Mouse (Mus musculus): ENCODE data around the gene Nudt22. TPM values are rescaled to one million over a fixed set of nuclear protein-coding genes. Genes with fewer than 3 reads are reported as not detected.
A peak's percentile ranks its signal among the peaks of the same experiment; 100 is the strongest.
"Not testable (repeated sequence)": the region's sequence is repeated elsewhere in the genome, so short reads cannot be mapped to it uniquely, and the experiment has no call there.

The Nudt22 gene
- total RNA-seq, 2 experiments from 2014 or later: 12.8 to 15.9 TPM

- H3K4me3 ChIP-seq: peak within 1 kb of the TSS; percentile 89
- H3K27ac ChIP-seq: peak within 1 kb of the TSS; percentile 86
- no peak; the same call in 1 of the 2 replicates for TF ChIP-seq CTCF (IDR thresholded peaks at IDR 0.05)
- peak; percentile 97 for DNase-seq
- intact Hi-C loops (cut with DNase I): no loop called here
These were observed 3.7 kb downstream of the Nudt22 start, which contains the start of gene Dnajc4 for GRCm38 (mm10) chr19:6992011-6992858. Gene Dnajc4 (minus strand): TSS chr19:6992572.

- DNase-seq; H3K27ac ChIP-seq; intact Hi-C loops (cut with DNase I): not testable (repeated sequence)
- H3K4me3 ChIP-seq: peak overlapping the region; percentile 89; the same call in 1 of the 2 replicates
These were observed 4.8 kb downstream of the Nudt22 start for GRCm38 (mm10) chr19:6991166-6991565.

DNA sequence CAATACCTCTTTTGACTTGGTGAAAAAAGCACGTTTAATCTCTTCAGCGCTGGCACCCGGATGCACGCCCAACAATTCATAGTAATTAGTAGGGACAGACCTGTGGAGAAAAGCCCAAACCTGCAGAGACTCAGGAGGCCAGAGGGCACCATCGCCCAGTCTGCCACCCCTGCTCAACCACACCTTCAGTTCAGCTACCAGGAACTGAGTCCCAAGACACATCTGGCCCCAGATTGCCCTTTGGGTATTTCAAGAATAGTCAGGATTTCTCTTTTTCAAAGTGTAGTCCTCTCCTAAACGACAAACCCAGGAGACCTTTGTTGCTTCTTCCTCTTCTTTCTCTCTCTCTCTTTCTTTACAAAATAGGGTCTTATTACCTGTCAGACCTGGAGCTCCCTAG, 5.2 kb downstream of the Nudt22 start:
- no peak for DNase-seq
- intact Hi-C loops (cut with DNase I): no loop called here
- Histone ChIP-seq H3K27ac (no peak overlapping the region), H3K4me3 (no peak overlapping the region)
- TF ChIP-seq CTCF (IDR thresholded peaks at IDR 0.05): no peak

- TF ChIP-seq CTCF (IDR thresholded peaks at IDR 0.05): no peak
- H3K4me3 ChIP-seq: no peak overlapping the region
- intact Hi-C loops (cut with DNase I): no loop called here
- no peak overlapping the region for H3K27ac ChIP-seq
- DNase-seq: no peak
These were observed 6.7 kb downstream of the Nudt22 start for GRCm38 (mm10) chr19:6989251-6989650.

DNA sequence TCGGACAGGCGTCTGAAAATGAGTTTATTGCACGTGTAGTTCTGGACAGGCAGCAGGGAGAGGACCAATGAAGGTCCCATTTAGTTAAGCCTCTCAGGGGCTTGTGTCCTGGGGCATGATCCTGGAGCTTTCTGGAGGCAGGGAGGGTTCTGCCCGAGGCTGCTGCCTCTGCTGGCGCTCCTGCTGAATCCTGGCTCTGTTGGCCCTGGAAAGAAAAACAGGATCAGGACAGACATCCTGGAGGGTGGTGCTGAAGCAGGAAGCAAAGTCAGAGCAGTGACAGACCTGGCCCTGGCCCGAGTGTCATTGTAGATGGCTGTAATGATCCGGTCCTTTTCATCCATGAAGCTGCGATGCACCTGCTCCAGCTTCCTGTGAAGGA, 8.0 kb downstream of the Nudt22 start:
- no peak for DNase-seq
- Histone ChIP-seq H3K27ac (peak overlapping the region; percentile 91), H3K4me3 (peak overlapping the region; percentile 78)
- no peak for TF ChIP-seq CTCF (IDR thresholded peaks at IDR 0.05)
- intact Hi-C loops (cut with DNase I): no loop called here

DNA sequence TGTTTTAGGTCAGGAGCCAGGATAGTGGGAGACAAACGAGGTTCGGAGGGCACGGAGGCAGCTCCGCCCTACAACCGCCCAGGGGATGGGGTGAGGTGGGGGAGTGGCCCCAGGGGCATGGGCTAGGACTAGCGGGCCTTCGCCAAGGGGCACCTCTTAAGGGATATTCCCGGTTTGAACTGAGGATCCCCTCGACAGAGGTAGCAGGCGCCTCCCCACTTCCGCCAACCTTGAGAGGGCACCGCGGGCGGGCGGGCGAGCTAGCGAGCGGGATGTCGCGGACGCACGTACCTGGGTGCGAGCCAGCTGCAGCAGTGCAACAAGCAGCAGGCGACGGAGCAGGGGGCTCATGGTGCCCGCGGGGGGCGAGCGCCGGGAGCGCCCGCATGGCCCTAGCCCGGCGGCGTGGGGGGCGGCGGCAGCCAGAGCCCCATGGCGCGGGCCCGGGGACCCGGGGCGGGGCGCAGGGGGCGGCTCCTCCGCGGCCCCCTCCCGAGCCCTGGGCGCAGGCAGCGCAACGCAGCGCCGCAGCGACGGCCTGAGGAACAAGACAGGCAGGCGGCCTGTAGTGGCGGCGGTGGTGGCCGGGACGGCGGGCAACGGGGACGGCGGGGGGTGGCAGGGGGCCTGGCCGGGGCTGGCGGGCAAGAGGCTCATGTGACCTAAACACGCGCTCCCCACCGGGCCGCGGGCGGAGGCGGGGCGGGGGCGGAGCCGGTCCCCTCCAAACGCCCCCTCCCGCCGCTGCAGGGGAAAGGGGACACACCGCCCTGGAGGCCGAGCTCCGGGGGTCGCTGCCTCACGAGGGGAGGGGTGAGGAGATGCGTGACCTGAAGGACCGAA, 8.6 kb downstream of the Nudt22 start, which contains the start of gene Vegfb:
TSS of gene Vegfb (minus strand) at position 591 of the 843 bp plus-strand sequence.
- DNase-seq: peak; percentile 88
- TF ChIP-seq CTCF (IDR thresholded peaks at IDR 0.05): no peak
- peak within 1 kb of the TSS; percentile 91 for H3K27ac ChIP-seq
- intact Hi-C loops (cut with DNase I): no loop called here
- peak within 1 kb of the TSS; percentile 78 for H3K4me3 ChIP-seq

GRCm38 (mm10) chr19:6985951-6986708, 9.8 kb downstream of the Nudt22 start:
- TF ChIP-seq CTCF (IDR thresholded peaks at IDR 0.05): no peak
- intact Hi-C loops (cut with DNase I): no loop called here
- peak overlapping the region; percentile 91 for H3K27ac ChIP-seq
- H3K4me3 ChIP-seq: peak overlapping the region; percentile 78
- peak; percentile 29 for DNase-seq

DNA sequence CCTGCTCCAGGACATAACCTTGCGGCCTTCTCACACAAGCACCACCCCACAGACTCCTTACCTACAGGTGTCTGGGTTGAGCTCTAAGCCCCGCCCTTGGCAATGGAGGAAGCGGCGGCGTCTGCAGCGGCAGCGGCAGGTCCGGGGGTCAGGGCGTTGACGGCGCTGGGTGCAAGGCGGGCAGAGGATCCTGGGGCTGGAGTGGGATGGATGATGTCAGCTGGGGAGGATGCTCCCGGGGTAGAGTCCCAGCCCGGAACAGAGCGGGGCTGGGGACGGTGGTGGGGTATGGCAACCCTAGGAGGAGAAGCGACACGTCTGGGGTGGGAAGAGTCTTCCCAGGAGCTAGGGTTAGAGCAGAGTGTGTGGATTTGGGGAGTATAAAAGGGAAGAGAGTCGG, 10.6 kb downstream of the Nudt22 start:
- no peak overlapping the region for H3K4me3 ChIP-seq
- DNase-seq: peak; percentile 27
- H3K27ac ChIP-seq: no peak overlapping the region
- TF ChIP-seq CTCF (IDR thresholded peaks at IDR 0.05): no peak
- intact Hi-C loops (cut with DNase I): no loop called here

GRCm38 (mm10) chr19:6983621-6984020, 12.3 kb downstream of the Nudt22 start:
- Histone ChIP-seq H3K4me3 (no peak overlapping the region), H3K27ac (no peak overlapping the region)
- no peak for TF ChIP-seq CTCF (IDR thresholded peaks at IDR 0.05)
- no peak for DNase-seq
- intact Hi-C loops (cut with DNase I): no loop called here

GRCm38 (mm10) chr19:6981465-6981864, 14.5 kb downstream of the Nudt22 start:
- H3K27ac ChIP-seq: peak overlapping the region; percentile 100
- H3K4me3 ChIP-seq: peak overlapping the region; percentile 95
- intact Hi-C loops (cut with DNase I): no loop called here
- no peak for DNase-seq
- TF ChIP-seq CTCF (IDR thresholded peaks at IDR 0.05): no peak

DNA sequence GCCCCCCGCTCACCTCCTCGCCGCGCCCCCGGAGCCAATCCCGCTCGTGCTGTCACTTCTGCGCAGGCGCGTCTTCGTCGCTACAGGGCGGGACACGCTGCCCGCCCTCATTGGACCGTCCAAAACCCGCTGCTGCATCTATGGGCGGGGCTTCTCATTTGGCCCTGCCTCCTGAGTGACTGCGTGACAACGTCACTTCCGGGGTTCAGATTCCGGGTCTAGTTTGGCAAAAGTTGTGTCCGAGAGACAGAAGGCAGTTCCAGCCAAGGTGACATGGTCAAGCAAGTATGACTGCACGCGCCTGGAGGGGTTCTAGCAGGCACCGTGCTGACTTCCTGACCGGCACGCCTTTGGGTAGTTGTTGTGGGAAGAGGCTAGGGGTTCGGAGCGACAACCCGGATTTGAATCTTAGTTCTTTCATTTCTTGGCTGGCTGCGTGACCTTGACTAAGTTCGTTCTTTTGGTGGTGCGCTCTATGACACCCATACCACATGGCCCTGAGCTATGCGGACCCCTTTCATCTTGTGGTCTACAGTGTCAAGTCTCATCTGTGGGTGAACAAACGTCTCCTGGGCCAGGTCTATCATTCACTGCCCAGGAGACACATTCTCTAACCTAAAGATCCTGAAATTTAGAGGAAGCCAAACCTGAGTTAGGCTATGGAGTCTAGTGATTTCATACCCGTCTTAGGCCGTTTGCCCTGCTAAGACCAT, 15.4 kb downstream of the Nudt22 start, which contains the start of gene Fkbp2:
TSS of gene Fkbp2 (minus strand) at position 121 of the 713 bp plus-strand sequence.
- intact Hi-C loops (cut with DNase I): no loop called here
- TF ChIP-seq CTCF (IDR thresholded peaks at IDR 0.05): no peak
- DNase-seq: peak; percentile 99
- peak within 1 kb of the TSS; percentile 95 for H3K4me3 ChIP-seq
- peak within 1 kb of the TSS; percentile 100 for H3K27ac ChIP-seq
